Mouse (Mus musculus): ENCODE data around the gene Prkn. TPM values are rescaled to one million over a fixed set of nuclear protein-coding genes. Genes with fewer than 3 reads are reported as not detected.

Gene Prkn
- polyA plus RNA-seq, 1 experiment from 2014 or later = 0.96 TPM

GRCm38 (mm10) chr17:11507082-11507481, 666.9 kb downstream of the Prkn start:
- Histone ChIP-seq H3K27ac (ENCODE audit: low read depth, low read length) (no peak overlapping the region), H3K27me3 (replicated peaks; ENCODE audit: control insufficient read depth, insufficient read depth, low read length) (no peaks in the 10 kb centered on the region), H3K4me3 (ENCODE audit: low read depth, low read length) (no peak overlapping the region), H3K9me3 (ENCODE audit: control insufficient read depth) (no peaks in the 10 kb centered on the region), H3K36me3 (ENCODE audit: control insufficient read depth, insufficient read depth) (no peaks in the 10 kb centered on the region), H3K4me1 (replicated peaks; ENCODE audit: control insufficient read depth, insufficient read depth, low read length) (no peaks in the 10 kb centered on the region), H3K9ac (ENCODE audit: low read depth, low read length) (no peak overlapping the region), H3K4me2 (replicated peaks; ENCODE audit: low read depth) (no peak overlapping the region)
- ATAC-seq = no peak
- 78% methylated on average over 3 of the region's 3 CpGs for WGBS
- TF ChIP-seq CTCF (IDR thresholded peaks at IDR 0.05; ENCODE audit: low read depth) = no peak

GRCm38 (mm10) chr17:11510081-11510480, 669.9 kb downstream of the Prkn start:
- Histone ChIP-seq H3K27ac (ENCODE audit: low read depth, low read length) (no peak overlapping the region), H3K4me3 (ENCODE audit: low read depth, low read length) (no peak overlapping the region), H3K4me2 (replicated peaks; ENCODE audit: low read depth) (no peak overlapping the region), H3K9ac (ENCODE audit: low read depth, low read length) (no peak overlapping the region), H3K27me3 (replicated peaks; ENCODE audit: control insufficient read depth, insufficient read depth, low read length) (no peaks in the 10 kb centered on the region), H3K9me3 (ENCODE audit: control insufficient read depth) (no peaks in the 10 kb centered on the region), H3K36me3 (ENCODE audit: control insufficient read depth, insufficient read depth) (no peaks in the 10 kb centered on the region), H3K4me1 (replicated peaks; ENCODE audit: control insufficient read depth, insufficient read depth, low read length) (no peaks in the 10 kb centered on the region)
- WGBS = 69% methylated on average over 7 of the region's 7 CpGs
- no peak for TF ChIP-seq CTCF (IDR thresholded peaks at IDR 0.05; ENCODE audit: low read depth)
- no peak for ATAC-seq

- Histone ChIP-seq H3K9ac (ENCODE audit: low read depth, low read length) (no peak overlapping the region), H3K27ac (ENCODE audit: low read depth, low read length) (no peak overlapping the region), H3K36me3 (ENCODE audit: control insufficient read depth, insufficient read depth) (no peaks in the 10 kb centered on the region), H3K9me3 (ENCODE audit: control insufficient read depth) (no peaks in the 10 kb centered on the region), H3K4me3 (ENCODE audit: low read depth, low read length) (no peak overlapping the region), H3K4me1 (replicated peaks; ENCODE audit: control insufficient read depth, insufficient read depth, low read length) (no peaks in the 10 kb centered on the region), H3K4me2 (replicated peaks; ENCODE audit: low read depth) (no peak overlapping the region), H3K27me3 (replicated peaks; ENCODE audit: control insufficient read depth, insufficient read depth, low read length) (no peaks in the 10 kb centered on the region)
- ATAC-seq = no peak
- TF ChIP-seq CTCF (IDR thresholded peaks at IDR 0.05; ENCODE audit: low read depth) = no peak
- WGBS = 36% methylated on average over 8 of the region's 8 CpGs
These were observed 674.0 kb downstream of the Prkn start for GRCm38 (mm10) chr17:11514032-11514761.

- no peak for ATAC-seq
- Histone ChIP-seq H3K36me3 (ENCODE audit: control insufficient read depth, insufficient read depth) (no peaks in the 10 kb centered on the region), H3K4me3 (ENCODE audit: low read depth, low read length) (no peak overlapping the region), H3K9me3 (ENCODE audit: control insufficient read depth) (no peaks in the 10 kb centered on the region), H3K27ac (ENCODE audit: low read depth, low read length) (no peak overlapping the region), H3K4me1 (replicated peaks; ENCODE audit: control insufficient read depth, insufficient read depth, low read length) (no peaks in the 10 kb centered on the region), H3K4me2 (replicated peaks; ENCODE audit: low read depth) (no peak overlapping the region), H3K27me3 (replicated peaks; ENCODE audit: control insufficient read depth, insufficient read depth, low read length) (no peaks in the 10 kb centered on the region), H3K9ac (ENCODE audit: low read depth, low read length) (no peak overlapping the region)
- WGBS = 83% methylated on average over 4 of the region's 4 CpGs
- TF ChIP-seq CTCF (IDR thresholded peaks at IDR 0.05; ENCODE audit: low read depth) = no peak
These were observed 675.4 kb downstream of the Prkn start for GRCm38 (mm10) chr17:11515619-11516018.

GRCm38 (mm10) chr17:11516165-11516564, 676.0 kb downstream of the Prkn start:
- TF ChIP-seq CTCF (IDR thresholded peaks at IDR 0.05; ENCODE audit: low read depth) = no peak
- no peak for ATAC-seq

GRCm38 (mm10) chr17:11532066-11532465, 691.9 kb downstream of the Prkn start:
- Histone ChIP-seq H3K9ac (ENCODE audit: low read depth, low read length) (no peak overlapping the region), H3K27me3 (replicated peaks; ENCODE audit: control insufficient read depth, insufficient read depth, low read length) (no peaks in the 10 kb centered on the region), H3K4me2 (replicated peaks; ENCODE audit: low read depth) (no peak overlapping the region), H3K9me3 (ENCODE audit: control insufficient read depth) (no peaks in the 10 kb centered on the region), H3K36me3 (ENCODE audit: control insufficient read depth, insufficient read depth) (no peaks in the 10 kb centered on the region), H3K27ac (ENCODE audit: low read depth, low read length) (no peak overlapping the region), H3K4me3 (ENCODE audit: low read depth, low read length) (no peak overlapping the region), H3K4me1 (replicated peaks; ENCODE audit: control insufficient read depth, insufficient read depth, low read length) (no peaks in the 10 kb centered on the region)
- TF ChIP-seq CTCF (IDR thresholded peaks at IDR 0.05; ENCODE audit: low read depth) = no peak
- WGBS = 53% methylated on average over 3 of the region's 3 CpGs
- ATAC-seq = no peak

More at GRCm38 (mm10) chr17:11516165-11516564, 676.0 kb downstream of the Prkn start:
- WGBS = 75% methylated on average over 7 of the region's 7 CpGs
- Histone ChIP-seq H3K27me3 (replicated peaks; ENCODE audit: control insufficient read depth, insufficient read depth, low read length) (no peaks in the 10 kb centered on the region), H3K9me3 (ENCODE audit: control insufficient read depth) (no peaks in the 10 kb centered on the region), H3K4me2 (replicated peaks; ENCODE audit: low read depth) (no peak overlapping the region), H3K27ac (ENCODE audit: low read depth, low read length) (no peak overlapping the region), H3K9ac (ENCODE audit: low read depth, low read length) (no peak overlapping the region), H3K36me3 (ENCODE audit: control insufficient read depth, insufficient read depth) (no peaks in the 10 kb centered on the region), H3K4me1 (replicated peaks; ENCODE audit: control insufficient read depth, insufficient read depth, low read length) (no peaks in the 10 kb centered on the region), H3K4me3 (ENCODE audit: low read depth, low read length) (no peak overlapping the region)
